Mouse (Mus musculus) stomach, postnatal 0 days (tissue): Measurements from ENCODE around the gene Rpap2.

Experiments used
- CTCF ChIP-seq: IDR thresholded peaks from 2 replicates; pipeline ENCODE4 v1.5.1; 2016; ENCODE audit warnings: antibody characterized with exemption, low read depth, mild to moderate bottlenecking, moderate library complexity
- EP300 ChIP-seq: optimal IDR thresholded peaks from 2 replicates; pipeline ENCODE3; 2016; ENCODE audit warnings: antibody characterized with exemption

DNA sequence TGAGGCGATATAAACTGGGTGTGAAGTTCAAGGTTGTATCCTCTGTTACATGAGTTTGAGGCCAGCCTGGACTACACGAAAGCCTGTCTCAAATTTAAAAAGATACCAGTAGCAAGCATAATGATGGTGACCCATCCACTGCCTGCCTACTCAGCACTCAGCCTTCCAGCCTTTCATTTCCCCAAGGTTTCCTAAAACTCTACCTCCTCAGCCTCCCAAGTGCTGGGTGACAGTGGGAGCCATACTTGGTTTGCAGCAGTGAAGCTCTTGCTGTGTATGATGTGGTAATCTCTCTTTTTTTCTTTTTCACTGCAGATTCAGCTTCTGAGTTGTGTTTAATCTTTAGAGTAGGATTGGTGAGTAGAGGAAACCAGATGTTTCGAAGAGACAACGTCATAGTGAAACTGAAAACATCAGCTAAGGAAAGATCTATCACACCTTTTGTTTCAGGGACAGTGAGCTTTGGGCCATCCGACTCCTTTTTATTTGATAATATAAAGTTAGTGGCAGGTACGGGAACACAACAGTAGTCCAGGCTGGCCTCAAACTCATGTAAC, 106.1 kb downstream of the Rpap2 start:
- TF ChIP-seq CTCF (no peak), EP300 (no peak)
